Mouse (Mus musculus): ENCODE measurements around the gene Asic2.

Asic2 gene

GRCm38 (mm10) chr11:81611948-81612797, 356.1 kb downstream of the Asic2 start:
- peak; percentile 31 to 32 for DNase-seq (ENCODE audit: low spot score in 2 of 2)

- no peak for DNase-seq (ENCODE audit: low spot score in 2 of 2)
Measured at GRCm38 (mm10) chr11:81610506-81610905, 357.8 kb downstream of the Asic2 start.

- DNase-seq (ENCODE audit: low spot score in 2 of 2) = no peak
Measured at GRCm38 (mm10) chr11:81602971-81603370, 365.3 kb downstream of the Asic2 start.

GRCm38 (mm10) chr11:81601736-81602135, 366.5 kb downstream of the Asic2 start:
- no peak for DNase-seq (ENCODE audit: low spot score in 2 of 2)

GRCm38 (mm10) chr11:81597601-81598000, 370.7 kb downstream of the Asic2 start:
- no peak for DNase-seq (ENCODE audit: low spot score in 2 of 2)

GRCm38 (mm10) chr11:81595235-81595634, 373.0 kb downstream of the Asic2 start:
- peak; percentile 28 to 41 for DNase-seq (ENCODE audit: low spot score in 2 of 2)

GRCm38 (mm10) chr11:81592776-81593175, 375.5 kb downstream of the Asic2 start:
- DNase-seq (ENCODE audit: low spot score in 2 of 2) = no peak

GRCm38 (mm10) chr11:81590911-81591310, 377.3 kb downstream of the Asic2 start:
- DNase-seq (ENCODE audit: low spot score in 2 of 2) = no peak

GRCm38 (mm10) chr11:81588630-81589029, 379.6 kb downstream of the Asic2 start:
- peak; percentile 52 to 68 for DNase-seq (ENCODE audit: low spot score in 2 of 2)

- peak in 1 of 2 experiments; percentile 20 for DNase-seq (ENCODE audit: low spot score in 2 of 2)
Measured at GRCm38 (mm10) chr11:81587942-81588341, 380.3 kb downstream of the Asic2 start.

- no peak for DNase-seq (ENCODE audit: low spot score in 2 of 2)
Measured at GRCm38 (mm10) chr11:81587114-81587513, 381.1 kb downstream of the Asic2 start.

GRCm38 (mm10) chr11:81584506-81584905, 383.8 kb downstream of the Asic2 start:
- no peak for DNase-seq (ENCODE audit: low spot score in 2 of 2)

GRCm38 (mm10) chr11:81583195-81583594, 385.1 kb downstream of the Asic2 start:
- DNase-seq (ENCODE audit: low spot score in 2 of 2) = no peak

GRCm38 (mm10) chr11:81582161-81582560, 386.1 kb downstream of the Asic2 start:
- no peak for DNase-seq (ENCODE audit: low spot score in 2 of 2)

- DNase-seq (ENCODE audit: low spot score in 2 of 2) = no peak
Measured at GRCm38 (mm10) chr11:81579753-81580152, 388.5 kb downstream of the Asic2 start.

GRCm38 (mm10) chr11:81570406-81570805, 397.9 kb downstream of the Asic2 start:
- DNase-seq (ENCODE audit: low spot score in 2 of 2) = no peak

GRCm38 (mm10) chr11:81564857-81565256, 403.4 kb downstream of the Asic2 start:
- peak in 1 of 2 experiments; percentile 35 for DNase-seq (ENCODE audit: low spot score in 2 of 2)

GRCm38 (mm10) chr11:81560374-81560773, 407.9 kb downstream of the Asic2 start:
- DNase-seq (ENCODE audit: low spot score in 2 of 2) = no peak

GRCm38 (mm10) chr11:81543189-81543588, 425.1 kb downstream of the Asic2 start:
- no peak for DNase-seq (ENCODE audit: low spot score in 2 of 2)

- DNase-seq (ENCODE audit: low spot score in 2 of 2) = no peak
Measured at GRCm38 (mm10) chr11:81535121-81535717, 433.0 kb downstream of the Asic2 start.

- peak; percentile 18 to 25 for DNase-seq (ENCODE audit: low spot score in 2 of 2)
Measured at GRCm38 (mm10) chr11:81534686-81535085, 433.6 kb downstream of the Asic2 start.

- no peak for DNase-seq (ENCODE audit: low spot score in 2 of 2)
Measured at GRCm38 (mm10) chr11:81531906-81532305, 436.4 kb downstream of the Asic2 start.

GRCm38 (mm10) chr11:81522927-81523326, 445.3 kb downstream of the Asic2 start:
- no peak for DNase-seq (ENCODE audit: low spot score in 2 of 2)
